Mouse (Mus musculus) left cerebral cortex, adult 11 months (tissue): ENCODE results near the gene Ift122.
"Not testable (repeated sequence)": the region's sequence is repeated elsewhere in the genome, so short reads cannot be mapped to it uniquely, and the experiment has no call there.

Experiments
- DNase-seq: peaks from one replicate; pipeline ENCODE4 v3.0.0; 2022; ENCODE audit warnings: low spot score

The Ift122 gene

GRCm38 (mm10) chr6:115853091-115853813 lies at the start of gene Ift122, which contains the start of gene Mbd4:
Gene Ift122, plus strand, starts transcription at chr6:115853470.
Gene Mbd4, minus strand, starts transcription at chr6:115853371.
- peak; percentile 98 for DNase-seq

- peak; percentile 67 for DNase-seq
These were observed 49.5 kb upstream of the Ift122 start for GRCm38 (mm10) chr6:115803541-115804382.

GRCm38 (mm10) chr6:115804432-115805192 lies 48.7 kb upstream of the Ift122 start:
- DNase-seq, result no peak

- DNase-seq, result no peak
These were observed 45.6 kb upstream of the Ift122 start for GRCm38 (mm10) chr6:115807464-115808195.

- no peak for DNase-seq
These were observed 45.1 kb upstream of the Ift122 start for GRCm38 (mm10) chr6:115808196-115808487.

GRCm38 (mm10) chr6:115808488-115809231 lies 44.6 kb upstream of the Ift122 start, which contains the start of gene Rpl32:
Gene Rpl32, minus strand, starts transcription at chr6:115808747.
- DNase-seq, result peak; percentile 80

GRCm38 (mm10) chr6:115811606-115812005 lies 41.7 kb upstream of the Ift122 start:
- no peak for DNase-seq

- DNase-seq, result peak; percentile 53
These were observed 39.2 kb upstream of the Ift122 start for GRCm38 (mm10) chr6:115814104-115814503.

GRCm38 (mm10) chr6:115815041-115815440 lies 38.2 kb upstream of the Ift122 start:
- no peak for DNase-seq

- DNase-seq, result no peak
These were observed 35.1 kb upstream of the Ift122 start for GRCm38 (mm10) chr6:115818129-115818528.

- DNase-seq, result no peak
These were observed 31.9 kb upstream of the Ift122 start for GRCm38 (mm10) chr6:115821216-115821993.

GRCm38 (mm10) chr6:115823850-115824464 lies 29.3 kb upstream of the Ift122 start:
- not testable (repeated sequence) for DNase-seq

- no peak for DNase-seq
These were observed 22.3 kb upstream of the Ift122 start for GRCm38 (mm10) chr6:115830779-115831601.

GRCm38 (mm10) chr6:115832152-115832850 lies 21.0 kb upstream of the Ift122 start:
- DNase-seq, result no peak

GRCm38 (mm10) chr6:115833861-115834260 lies 19.4 kb upstream of the Ift122 start:
- DNase-seq, result no peak

- peak; percentile 69 for DNase-seq
These were observed 15.1 kb upstream of the Ift122 start, which contains the start of gene Efcab12 for GRCm38 (mm10) chr6:115838161-115838597. Gene Efcab12, minus strand, starts transcription at chr6:115838412.

GRCm38 (mm10) chr6:115838745-115839144 lies 14.5 kb upstream of the Ift122 start:
- DNase-seq, result no peak

- DNase-seq, result no peak
These were observed 8.3 kb upstream of the Ift122 start for GRCm38 (mm10) chr6:115845006-115845405.
